Mouse (Mus musculus) kidney, postnatal 25 days (tissue): ENCODE results near the gene Msi2.
A peak's percentile ranks its signal among the peaks of the same experiment; 100 is the strongest.

Experiments
- DNase-seq, 2 experiments: peaks; one replicate each; pipeline ENCODE4 v3.0.0; 2021; ENCODE audit warnings: mixed read lengths in 2 of 2

Msi2 gene

DNA sequence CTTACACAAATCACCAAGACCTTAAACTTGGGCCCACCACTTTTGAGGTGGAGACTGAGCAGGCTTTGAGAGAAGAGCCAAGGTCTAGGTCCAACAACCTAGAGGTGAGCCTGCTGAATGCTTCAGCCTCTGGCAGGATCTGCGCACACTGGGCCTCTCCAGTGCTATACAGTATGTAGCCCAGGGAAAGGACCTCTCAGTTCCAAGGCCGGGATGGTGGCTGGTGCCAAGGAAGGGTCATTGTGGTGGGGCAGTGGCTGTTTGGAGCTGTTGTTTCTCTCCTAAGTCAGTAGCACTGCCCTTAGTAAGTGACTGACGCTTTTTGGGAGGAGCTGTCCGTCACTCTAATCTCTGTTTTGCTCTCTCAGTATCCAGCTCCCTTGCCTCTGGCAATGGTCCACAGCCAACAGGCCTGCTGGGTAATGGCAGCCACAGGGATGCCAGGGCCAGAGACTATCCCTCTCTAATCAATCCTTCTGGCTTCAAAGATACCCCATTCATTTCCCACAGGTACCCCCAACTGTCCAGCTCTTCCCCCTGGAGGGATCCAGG is 243.3 kb downstream of the Msi2 start:
- no peak for DNase-seq

DNA sequence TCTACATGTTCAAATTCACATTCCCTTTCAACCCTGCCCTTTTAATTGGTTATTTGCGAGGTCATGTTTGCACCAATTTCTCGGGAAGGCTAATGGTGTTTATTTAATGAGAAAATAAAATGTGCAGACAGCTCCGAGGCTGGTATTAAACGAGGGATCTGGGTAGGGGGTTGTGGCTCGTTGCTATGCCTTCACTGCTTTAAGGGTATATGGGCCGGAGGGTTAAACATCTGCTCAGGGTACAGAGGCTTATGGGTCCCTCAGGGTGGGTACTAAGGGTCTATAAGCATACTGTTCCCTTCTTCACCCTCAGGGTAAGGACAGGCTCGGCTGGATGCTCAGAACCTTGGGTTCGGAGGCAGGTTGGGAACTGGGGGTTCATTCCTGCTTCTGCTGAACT is 245.6 kb downstream of the Msi2 start:
- DNase-seq, result no peak

DNA sequence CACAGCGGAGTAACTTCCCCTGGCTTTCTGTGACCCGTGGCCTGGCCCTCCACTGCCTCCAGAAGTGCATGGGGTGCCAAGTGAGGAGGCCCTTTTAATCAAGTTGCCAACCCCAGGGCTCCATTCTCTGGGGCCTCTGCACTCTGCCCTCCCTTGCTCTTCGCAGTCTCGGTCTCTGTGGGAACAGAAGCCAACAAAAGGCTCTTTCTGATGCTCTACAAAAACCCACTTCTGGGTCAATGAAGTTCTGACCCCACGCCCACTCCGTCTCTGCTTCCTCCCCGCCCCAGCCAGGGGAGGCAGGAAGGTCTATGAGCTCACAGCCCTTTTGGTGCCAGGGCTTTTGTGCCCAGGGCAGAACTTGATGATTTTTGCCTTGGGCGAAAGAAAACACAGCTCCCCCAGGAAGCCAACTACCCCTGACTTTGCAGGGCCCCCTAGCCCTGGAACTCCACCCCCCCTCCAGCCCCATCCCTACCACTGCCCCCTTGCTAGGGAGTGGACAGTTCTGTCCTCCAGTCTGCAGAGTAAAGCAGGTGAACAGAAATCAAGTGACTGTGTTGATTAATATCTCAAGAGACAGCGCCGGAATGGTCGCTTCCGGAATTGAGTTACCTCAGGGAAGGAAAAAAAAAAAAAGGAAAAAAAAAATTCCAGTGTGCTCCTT is 246.2 kb downstream of the Msi2 start:
- DNase-seq, result peak; percentile 41 to 43

DNA sequence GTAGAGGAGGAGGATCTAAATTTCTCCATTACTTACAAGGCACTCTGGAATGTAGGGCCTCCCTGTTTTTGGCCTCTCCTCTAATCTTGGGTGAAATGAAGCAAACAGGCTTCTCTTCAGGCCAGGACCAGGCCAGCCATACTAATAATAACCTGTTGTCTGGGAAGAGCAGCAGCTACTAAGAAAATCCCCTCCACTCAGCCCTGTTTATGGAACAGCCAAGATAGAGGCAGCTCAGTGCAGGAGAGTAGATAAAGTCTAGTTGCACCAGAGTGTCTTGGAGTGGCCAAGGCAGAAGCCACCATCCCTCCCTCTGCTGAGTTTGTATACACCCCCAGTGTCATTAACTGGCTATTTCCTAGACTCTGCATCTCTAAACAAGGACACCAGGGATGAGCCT is 247.7 kb downstream of the Msi2 start:
- DNase-seq, result no peak

DNA sequence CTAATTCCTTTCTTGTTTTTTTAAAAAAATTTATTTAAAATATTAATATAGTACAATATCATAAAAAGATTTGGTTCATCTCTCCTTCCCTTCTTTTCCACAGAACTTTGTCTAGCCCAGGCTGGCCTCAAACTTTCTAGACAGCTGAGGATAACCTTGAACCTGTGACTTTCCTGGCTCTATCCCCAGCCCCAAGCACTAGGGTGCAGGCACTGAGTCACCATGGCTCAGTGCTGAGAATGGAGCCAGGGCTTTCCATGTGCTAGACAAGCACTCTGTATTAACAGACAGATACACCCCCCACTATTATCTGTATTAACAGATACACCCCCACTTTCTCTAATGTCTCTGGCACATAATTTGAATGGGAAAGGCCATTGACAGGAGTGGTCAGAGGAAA is 249.3 kb downstream of the Msi2 start:
- DNase-seq, result no peak

DNA sequence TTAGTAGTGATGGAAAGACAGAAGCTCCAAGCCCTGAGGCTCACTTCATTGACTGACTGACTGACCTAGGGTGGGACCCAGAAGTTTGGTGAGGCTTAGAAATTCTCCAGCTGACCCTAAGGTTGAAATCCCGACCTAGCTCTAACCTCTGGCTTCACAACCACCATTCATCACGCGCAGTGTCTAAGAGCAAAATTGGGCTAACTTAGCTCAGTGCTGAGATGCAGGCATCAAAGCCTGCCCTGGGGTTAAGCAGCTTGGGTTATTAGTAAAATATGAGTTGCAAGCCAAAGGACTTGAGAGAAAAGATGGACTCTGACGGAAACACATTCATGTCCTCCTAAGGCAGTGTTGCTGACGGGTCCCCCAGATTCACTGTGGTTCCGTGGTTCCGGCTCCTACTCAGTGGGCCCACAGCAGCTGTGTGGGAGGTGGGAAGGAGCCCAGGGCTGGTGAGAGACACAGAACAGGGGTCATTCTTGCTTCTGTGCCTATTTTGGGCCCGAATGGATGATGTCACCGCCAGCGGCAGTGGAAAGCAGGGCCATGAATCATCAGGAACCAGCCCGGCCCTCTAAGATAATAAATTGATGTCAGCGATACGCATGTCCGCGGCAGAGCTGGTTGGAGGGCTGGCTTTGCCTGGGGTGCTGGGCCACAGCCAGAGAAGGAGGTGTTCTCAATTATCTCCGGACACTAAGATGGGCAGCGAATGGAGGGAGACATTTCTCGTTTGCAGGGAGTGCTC is 250.6 kb downstream of the Msi2 start:
- DNase-seq, result peak; percentile 72 to 83

DNA sequence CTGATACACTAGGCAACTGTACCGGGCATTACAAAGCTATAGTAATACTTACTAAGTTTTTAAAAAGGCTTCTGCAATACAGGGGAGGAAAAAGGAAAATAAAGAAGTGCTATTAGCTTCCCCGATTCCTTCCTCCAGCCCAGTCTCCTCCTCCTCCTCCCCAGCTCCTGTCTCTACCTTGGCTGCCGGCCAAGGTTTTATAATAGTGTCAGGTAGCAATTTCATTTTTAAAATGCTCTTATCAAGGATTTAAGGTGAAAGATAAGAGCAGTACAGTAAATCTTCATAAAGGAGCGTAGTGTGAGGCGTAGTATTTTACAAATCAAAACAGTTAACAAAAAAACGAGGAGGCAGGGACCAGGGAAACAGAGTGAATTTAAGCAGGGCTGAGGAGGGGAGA is 254.4 kb downstream of the Msi2 start:
- no peak for DNase-seq

DNA sequence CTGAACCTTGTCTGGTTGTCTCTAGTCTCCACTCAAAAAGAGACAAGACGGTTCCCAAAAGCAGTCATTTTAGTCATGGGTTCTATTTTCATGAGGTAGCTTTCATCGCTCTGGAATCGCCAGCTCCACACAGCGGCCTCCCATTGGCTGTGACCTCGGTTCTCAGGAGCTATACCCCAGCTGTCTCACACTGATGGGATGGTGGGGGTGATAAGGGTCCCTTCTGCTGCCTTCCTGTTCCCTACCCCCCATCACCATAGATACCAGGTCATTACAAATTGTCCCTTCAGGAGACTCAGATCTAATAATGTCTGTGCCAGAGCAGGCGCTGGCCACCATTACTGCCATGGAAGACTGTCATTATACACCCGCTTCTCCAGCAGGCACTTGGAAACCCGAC is 255.5 kb downstream of the Msi2 start:
- DNase-seq, result no peak

DNA sequence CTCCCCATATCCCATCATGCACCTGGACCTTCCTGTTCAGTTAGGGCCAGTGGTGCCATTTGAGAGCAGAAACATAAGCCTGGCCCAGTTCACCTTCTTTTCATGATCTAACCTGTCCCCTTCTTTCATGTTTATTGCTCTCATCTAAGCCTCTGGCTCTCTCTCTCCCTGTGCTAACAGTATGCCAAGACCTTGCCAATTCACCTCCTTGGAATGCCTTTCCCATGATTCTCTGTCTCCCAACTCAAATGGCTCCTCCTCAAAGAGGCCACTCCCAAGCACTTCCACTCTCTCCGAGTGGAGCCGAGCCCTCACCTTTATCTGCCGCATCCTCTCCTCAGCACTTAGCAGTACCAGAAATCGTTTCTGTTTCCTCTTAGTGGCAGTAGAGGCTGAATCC is 256.7 kb downstream of the Msi2 start:
- DNase-seq, result no peak

DNA sequence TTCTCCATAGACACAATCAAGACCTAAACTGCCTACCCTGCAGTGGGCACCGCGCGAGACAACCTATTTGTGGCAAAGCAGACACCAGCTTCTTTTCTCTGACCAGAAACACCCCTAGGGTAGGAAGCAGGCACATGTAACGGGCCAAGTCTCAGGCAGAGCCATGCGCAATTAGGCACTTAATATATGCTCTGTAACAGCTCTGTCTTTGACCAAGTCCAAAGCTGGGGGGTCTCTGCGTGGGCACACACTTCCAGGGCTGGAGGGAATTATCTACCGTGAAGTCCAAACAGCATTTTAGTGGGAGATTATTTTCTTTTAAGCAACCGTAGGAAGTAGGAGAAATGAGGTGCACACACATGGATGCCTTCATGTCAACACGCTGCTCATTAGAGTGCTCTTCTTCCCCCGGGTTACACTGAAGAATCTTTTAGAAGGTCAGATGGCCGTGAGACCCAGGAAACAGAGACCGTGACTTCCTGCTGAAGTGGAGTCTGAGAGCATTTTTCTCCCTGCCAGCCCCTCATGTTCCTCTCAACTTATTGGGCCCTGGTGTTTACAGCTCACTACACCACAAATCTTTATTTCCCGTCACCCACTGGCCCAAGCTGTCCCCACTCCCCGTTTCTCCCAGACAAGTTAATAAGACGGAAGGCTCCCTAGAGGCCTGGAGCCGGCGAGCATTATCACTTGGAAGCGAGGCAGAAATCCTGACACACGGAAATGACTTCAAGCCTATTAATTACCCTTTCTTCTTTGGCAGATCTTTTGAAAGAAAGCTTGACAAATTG is 258.2 kb downstream of the Msi2 start:
- DNase-seq, result peak; percentile 51 to 72

DNA sequence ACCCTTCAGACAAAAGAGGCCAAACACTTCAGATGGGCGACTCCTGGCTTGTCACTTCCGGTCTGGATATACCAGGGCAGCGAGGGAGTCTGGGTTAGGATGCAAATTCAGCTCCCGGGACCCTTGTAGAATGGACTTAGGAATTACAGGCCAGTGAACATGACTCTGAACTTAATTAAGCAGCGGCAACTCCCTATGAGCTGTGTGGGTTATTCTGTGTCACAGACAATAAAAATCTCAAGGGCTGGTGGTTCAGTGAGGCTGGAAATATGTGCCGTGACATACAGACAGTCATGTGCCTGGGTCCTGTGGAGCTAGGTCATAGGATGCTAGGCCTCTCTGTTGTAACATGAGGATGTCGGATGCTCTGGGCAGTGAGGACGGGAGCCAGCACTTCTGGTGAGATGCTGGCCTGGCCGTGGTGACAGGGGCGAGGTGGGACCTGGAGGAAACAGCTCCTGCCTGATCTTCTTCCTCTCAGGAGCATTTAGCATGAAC is 261.0 kb downstream of the Msi2 start:
- no peak for DNase-seq

DNA sequence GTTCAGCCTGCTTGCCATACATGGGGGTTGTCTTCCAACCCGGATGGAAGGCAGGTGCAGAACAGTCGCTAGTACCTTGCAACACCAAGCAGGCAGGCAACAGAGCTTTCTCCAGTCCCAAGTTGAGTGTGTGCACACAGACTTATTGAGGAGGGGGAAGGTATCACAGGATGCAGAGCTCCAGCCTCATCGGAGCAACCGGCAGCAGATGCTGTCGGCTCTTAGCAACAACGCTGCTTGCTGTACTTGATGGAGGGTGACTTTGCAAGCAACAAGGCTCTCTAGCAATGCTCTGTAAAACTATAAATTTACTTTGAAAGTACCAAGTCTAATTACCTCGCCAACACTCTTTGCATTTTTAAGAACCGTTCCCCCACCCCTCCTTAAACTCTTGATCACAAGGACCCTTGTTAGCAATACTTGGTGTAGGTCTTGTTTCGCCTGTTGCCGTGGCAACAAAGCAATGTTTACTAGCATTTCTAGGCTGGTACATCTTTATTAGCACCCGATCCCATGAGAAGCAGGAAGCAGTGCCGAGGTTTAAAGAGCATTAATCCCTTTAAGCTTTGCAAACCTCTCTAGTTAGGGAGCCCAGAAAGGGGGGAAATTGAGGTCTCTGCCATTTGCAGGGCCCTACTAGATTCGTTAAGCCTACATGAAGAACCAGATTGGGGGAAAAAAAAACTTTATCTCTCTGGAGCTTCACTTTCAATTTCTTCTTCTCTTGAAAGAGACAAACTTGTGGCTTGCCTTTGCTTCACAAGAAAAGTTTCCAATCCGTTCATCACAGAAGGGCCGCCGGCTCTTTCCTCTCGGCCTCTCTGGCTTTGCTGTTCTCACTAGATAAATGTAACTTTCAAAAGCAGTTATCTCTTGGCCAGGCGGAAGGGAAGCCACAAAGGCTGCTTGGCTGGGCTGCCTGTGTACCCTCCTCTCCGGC is 263.2 kb downstream of the Msi2 start:
- no peak for DNase-seq

DNA sequence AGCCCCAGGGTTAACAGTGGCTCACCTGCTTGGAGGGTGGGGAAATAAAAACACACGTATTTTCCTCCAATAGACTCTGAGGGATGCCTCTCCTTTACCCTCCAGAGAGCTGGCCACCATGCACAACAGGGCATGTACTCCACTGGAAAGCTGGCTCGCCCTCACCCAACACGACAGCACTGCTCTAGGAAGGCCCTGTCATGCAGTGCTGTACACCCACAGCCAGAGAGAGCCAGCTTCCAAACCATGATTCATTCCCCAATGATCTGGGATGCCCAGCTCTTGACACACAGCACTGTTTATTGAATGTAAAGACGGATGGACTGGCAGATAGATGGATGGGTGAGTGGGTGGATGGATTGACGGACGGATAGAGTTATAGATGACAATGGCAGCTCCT is 269.1 kb downstream of the Msi2 start:
- DNase-seq, result no peak

DNA sequence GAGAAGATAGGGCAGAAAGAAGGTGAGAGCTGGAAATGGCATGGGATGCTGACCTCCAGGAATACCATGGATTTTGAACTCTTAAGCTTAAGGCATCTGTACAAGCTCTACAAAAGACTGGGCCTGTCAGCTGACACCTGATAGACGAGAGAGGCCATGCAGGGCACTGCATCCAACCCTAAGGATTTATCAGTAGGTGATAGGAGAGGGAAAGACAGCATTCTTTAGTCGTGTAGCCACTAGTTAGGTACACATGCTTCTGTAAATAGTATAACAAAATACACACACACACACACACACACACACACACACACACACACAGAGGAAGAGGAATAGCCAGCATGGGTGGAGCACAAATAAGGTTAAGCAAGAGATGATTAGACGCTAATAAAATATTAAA is 269.7 kb downstream of the Msi2 start:
- DNase-seq, result no peak

DNA sequence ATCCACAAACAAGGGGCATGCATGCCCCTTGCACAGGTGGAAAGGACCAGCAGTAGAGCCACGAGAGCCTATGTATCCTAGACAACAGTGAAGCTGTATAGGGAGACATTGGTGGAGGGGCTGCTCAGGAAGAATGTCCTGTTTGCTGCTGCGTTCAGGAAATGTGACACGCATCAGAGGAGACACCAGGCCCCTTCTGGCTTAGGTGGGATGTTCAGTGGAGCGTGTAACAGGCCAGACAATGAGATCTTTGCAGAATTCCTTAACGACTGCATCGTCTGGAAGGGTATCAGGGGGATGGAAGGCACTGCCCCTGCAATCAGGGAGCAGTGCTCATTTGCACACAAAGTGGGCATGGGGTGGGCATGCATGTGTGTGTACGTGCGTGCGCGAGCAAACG is 271.0 kb downstream of the Msi2 start:
- DNase-seq, result no peak

DNA sequence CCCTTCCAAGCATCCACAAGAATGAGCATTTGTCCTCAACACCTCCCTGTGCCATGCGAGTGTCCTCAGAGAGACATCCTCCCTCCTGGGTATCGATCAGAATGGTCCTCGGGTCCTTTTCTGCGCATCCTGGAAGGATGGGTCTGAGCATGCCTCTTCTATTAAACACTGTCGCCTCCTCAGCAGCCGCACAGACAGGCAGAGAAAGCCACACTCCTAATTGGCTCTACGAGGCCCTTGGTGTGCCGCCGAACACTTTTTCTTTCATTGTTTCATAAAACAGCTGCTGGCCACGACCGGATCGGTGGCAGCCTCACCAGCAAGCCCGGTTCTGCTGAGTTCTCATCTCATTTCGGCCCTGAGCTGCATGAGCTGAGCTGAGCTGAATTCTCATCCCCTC is 274.4 kb downstream of the Msi2 start:
- no peak for DNase-seq

DNA sequence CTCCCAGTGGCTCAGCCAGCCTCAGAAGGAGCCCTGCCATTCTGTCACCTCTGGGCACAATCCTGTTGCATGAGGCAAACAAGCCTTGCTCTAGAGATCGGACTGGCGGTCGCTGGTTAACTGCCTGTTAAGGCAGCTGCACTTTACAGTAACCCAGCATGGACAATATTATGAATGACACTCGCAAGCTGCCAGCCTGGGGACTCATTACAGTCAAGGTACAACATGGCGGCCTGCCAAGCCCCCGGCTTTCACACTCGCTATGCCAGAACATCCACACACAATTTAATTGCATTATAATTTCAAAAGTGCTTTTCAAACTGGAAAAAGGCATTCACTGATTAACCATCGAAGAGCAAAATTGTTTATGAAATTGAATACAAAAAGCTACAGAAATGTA is 275.0 kb downstream of the Msi2 start:
- peak in 1 of 2 experiments; percentile 27 for DNase-seq

DNA sequence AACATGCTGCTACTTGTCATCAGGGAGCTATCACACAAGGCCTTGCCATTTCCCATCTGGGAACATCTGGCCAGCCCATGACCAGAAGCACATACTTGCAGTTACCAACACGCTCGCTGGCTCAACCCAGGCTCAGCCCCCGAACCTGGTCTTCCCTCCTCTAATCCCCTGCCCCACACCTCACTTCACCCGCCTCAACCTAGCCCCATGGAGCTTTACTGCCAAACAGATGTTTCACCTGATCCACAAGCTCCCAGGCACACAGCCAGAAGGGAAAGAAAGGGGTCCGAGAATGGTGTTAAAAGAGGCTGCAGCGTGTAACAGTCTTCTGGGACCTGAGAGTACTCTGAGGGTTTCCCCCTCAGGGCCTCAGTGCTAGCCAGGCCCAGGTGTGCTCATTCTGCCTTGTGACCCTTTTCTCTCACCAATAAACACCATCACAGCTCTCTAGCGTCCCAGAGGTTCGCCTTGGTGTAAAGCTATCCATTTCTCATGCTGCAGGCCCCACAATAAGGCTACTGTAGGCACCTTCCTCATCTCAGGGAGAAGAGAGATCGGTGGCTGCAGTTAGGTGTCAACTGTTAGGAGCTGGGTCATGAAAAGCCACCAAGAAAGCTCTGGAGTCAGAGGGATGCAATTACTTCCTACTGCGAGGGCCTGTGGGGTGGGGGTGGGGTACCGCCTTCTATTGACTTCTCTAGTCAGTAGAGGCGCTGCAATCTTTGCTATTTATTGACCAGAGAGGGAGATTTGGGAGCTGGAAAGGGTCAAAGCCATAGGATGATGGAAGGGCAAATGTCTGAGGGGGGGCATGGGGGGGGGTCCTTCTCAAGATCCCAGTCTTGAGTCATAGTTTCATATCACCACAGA is 276.2 kb downstream of the Msi2 start:
- no peak for DNase-seq

DNA sequence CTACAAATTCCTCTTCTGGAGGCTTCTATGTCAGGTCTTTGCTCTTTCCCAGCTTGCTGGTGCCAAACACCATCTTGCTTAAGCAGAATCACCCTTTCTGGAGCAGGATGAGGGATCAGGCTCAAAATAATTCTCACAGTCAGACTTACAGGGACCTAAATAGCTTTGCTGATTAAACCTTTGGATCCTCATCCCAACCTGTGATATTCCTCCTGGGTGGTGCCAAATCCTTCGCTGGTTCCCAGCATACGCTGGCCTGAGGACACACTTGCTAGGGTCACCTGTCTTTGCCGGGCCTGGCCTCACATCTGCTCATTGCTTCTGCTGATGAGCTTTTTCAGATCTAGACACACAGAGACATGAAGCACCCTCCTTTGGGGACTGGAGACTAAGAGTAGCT is 279.7 kb downstream of the Msi2 start:
- DNase-seq, result no peak

DNA sequence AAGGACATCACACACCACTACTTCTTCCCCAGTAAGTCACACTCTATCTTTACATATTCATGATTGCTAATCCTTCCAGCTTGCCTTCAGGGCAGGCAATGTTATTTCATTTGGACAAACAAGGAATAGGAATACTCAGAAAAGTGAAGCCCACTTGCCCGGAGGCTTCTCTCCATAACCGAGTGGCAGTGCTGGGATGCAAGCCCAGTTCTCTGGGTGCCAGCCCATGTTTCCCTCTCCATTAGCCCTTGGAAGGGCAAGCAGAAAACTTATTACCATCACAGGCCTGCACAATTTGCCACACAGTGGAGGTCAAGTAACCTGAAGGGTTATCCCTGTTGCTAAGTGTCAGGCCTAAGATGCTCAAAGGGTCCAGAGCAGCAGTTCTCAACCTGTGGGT is 281.7 kb downstream of the Msi2 start:
- DNase-seq, result no peak

DNA sequence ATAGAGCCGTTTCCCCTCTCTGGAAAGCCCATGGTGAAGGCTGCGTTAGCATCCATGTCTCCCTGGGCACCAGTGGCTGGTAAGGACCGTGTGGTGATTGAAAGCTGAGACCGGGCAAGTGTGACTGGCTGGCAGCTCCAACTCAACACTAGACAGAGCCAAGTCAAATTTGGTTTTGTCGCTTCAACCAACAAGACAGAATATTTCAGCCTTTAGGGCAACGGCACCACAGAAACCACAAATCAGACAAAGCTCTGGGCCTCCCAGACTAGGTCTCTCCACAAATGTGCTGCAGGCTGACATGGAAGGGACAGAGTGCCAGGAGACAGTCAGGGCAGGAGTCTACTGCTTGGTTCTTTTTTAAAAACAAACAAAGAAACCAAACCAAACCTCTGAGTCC is 282.8 kb downstream of the Msi2 start:
- no peak for DNase-seq
